Mouse (Mus musculus) lung, postnatal 0 days (tissue): ENCODE measurements at regions not wholly inside any gene's neighbourhood (a gene's known extent, or its start where the extent isn't known, plus 50 kb on each side); places are given as distances from the start of the nearest gene placed in this dataset.

ENCODE experiments used
- ATAC-seq: fragments of 200-750 bp; cut with Nextera tagmentation; 2 replicates; pipeline ENCODE4 v1.8.0; 2017; ENCODE audit warnings: moderate library complexity
- DNase-seq: peaks from one replicate; pipeline ENCODE4 v3.0.0-alpha.2; 2016; ENCODE audit warnings: low spot score
- H3K27ac ChIP-seq: fragments of 300-500 bp; sonication (generic); 2 replicates; pipeline ENCODE4 v1.5.1; 2014; ENCODE audit warnings: antibody characterized with exemption, mild to moderate bottlenecking, low read length, mixed read lengths
- H3K27me3 ChIP-seq: fragments of 300-500 bp; sonication (generic); replicated peaks from 2 replicates; pipeline ENCODE4 v1.6.1; 2014; ENCODE audit warnings: low read length, mixed read lengths; ENCODE audit not compliant: insufficient read depth
- H3K36me3 ChIP-seq: fragments of 300-500 bp; sonication (generic); 2 replicates; pipeline ENCODE4 v1.6.1; 2014; ENCODE audit warnings: low read length, mixed read lengths; ENCODE audit not compliant: insufficient read depth
- H3K4me1 ChIP-seq: fragments of 300-500 bp; sonication (generic); 2 replicates; pipeline ENCODE4 v1.6.1; 2014; ENCODE audit warnings: antibody characterized with exemption, low read depth, low read length, mixed read lengths; ENCODE audit not compliant: insufficient read depth
- H3K4me2 ChIP-seq: fragments of 300-500 bp; sonication (generic); replicated peaks from 2 replicates; pipeline ENCODE4 v1.6.1; 2014; ENCODE audit warnings: low read depth, mild to moderate bottlenecking, low read length, moderate library complexity, mixed read lengths
- H3K4me3 ChIP-seq: fragments of 300-500 bp; sonication (generic); 2 replicates; pipeline ENCODE4 v1.5.1; 2014; ENCODE audit warnings: low read depth, low read length
- H3K9ac ChIP-seq: fragments of 300-500 bp; sonication (generic); replicated peaks from 2 replicates; pipeline ENCODE4 v1.6.1; 2014; ENCODE audit warnings: low read depth, mild to moderate bottlenecking
- H3K9me3 ChIP-seq: fragments of 300-500 bp; sonication (generic); 2 replicates; pipeline ENCODE4 v1.6.1; 2016; ENCODE audit warnings: low read length, mixed read lengths
- CTCF ChIP-seq: IDR thresholded peaks from 2 replicates; pipeline ENCODE4 v1.5.1; 2016; ENCODE audit warnings: antibody characterized with exemption, mild to moderate bottlenecking
- EP300 ChIP-seq: IDR thresholded peaks from 2 replicates; pipeline ENCODE4 v1.6.1; 2016; ENCODE audit warnings: antibody characterized with exemption, mild to moderate bottlenecking, control low read depth
- WGBS: fragments of 180-500 bp; shearing (Covaris S2); extraction: QIAGEN DNeasy Blood & Tissue Kit; methylation state at CpG from one replicate; pipeline ENCODE4 v1.1.7; 2014; 5-methylcytosine and 5-hydroxymethylcytosine counted together

GRCm38 (mm10) chr17:52168076-52168838 lies 335.2 kb upstream of the Satb1 start:
- no peak overlapping the region for H3K4me3 ChIP-seq
- H3K9me3 ChIP-seq = no peaks in the 10 kb centered on the region
- no peaks in the 10 kb centered on the region for H3K27me3 ChIP-seq
- H3K4me1 ChIP-seq = no peaks in the 10 kb centered on the region
- H3K36me3 ChIP-seq = no peaks in the 10 kb centered on the region
- TF ChIP-seq CTCF = no peak
- no peak overlapping the region for H3K9ac ChIP-seq
- ATAC-seq = no peak
- DNase-seq = no peak
- no peak overlapping the region for H3K27ac ChIP-seq
- H3K4me2 ChIP-seq = no peak overlapping the region
- 64% methylated on average over 10 of the region's 10 CpGs for WGBS

GRCm38 (mm10) chr17:52167658-52168057 lies 334.6 kb upstream of the Satb1 start:
- H3K36me3 ChIP-seq = no peaks in the 10 kb centered on the region
- DNase-seq (no peak), ATAC-seq (no peak)
- no peak overlapping the region for H3K27ac ChIP-seq
- H3K4me3 ChIP-seq = no peak overlapping the region
- H3K9ac ChIP-seq = no peak overlapping the region
- WGBS = 85% methylated on average over 4 of the region's 4 CpGs
- H3K4me1 ChIP-seq = no peaks in the 10 kb centered on the region
- no peak for TF ChIP-seq CTCF
- TF ChIP-seq EP300 = no peak
- no peak overlapping the region for H3K4me2 ChIP-seq
- no peaks in the 10 kb centered on the region for H3K9me3 ChIP-seq
- no peaks in the 10 kb centered on the region for H3K27me3 ChIP-seq

GRCm38 (mm10) chr17:52165891-52166485 lies 332.9 kb upstream of the Satb1 start:
- Histone ChIP-seq H3K9me3 (no peaks in the 10 kb centered on the region), H3K4me3 (no peak overlapping the region), H3K4me2 (no peak overlapping the region), H3K9ac (no peak overlapping the region), H3K27ac (no peak overlapping the region), H3K36me3 (no peaks in the 10 kb centered on the region), H3K4me1 (no peaks in the 10 kb centered on the region), H3K27me3 (no peaks in the 10 kb centered on the region)
- TF ChIP-seq EP300 (no peak), CTCF (no peak)
- ATAC-seq = no peak
- no peak for DNase-seq
- 74% methylated on average over 5 of the region's 5 CpGs for whole genome bisulfite sequencing

- WGBS = 67% methylated on average over 10 of the region's 10 CpGs
- no peaks in the 10 kb centered on the region for H3K9me3 ChIP-seq
- TF ChIP-seq EP300 (no peak), CTCF (no peak)
- H3K4me2 ChIP-seq = no peak overlapping the region
- DNase-seq (no peak), ATAC-seq (no peak)
- no peak overlapping the region for H3K4me3 ChIP-seq
- H3K27me3 ChIP-seq = no peaks in the 10 kb centered on the region
- H3K36me3 ChIP-seq = no peaks in the 10 kb centered on the region
- no peak overlapping the region for H3K9ac ChIP-seq
- H3K4me1 ChIP-seq = no peaks in the 10 kb centered on the region
- H3K27ac ChIP-seq = no peak overlapping the region
These were observed 329.7 kb upstream of the Satb1 start for GRCm38 (mm10) chr17:52162559-52163397.

- Histone ChIP-seq H3K27me3 (no peaks in the 10 kb centered on the region), H3K9ac (no peak overlapping the region), H3K4me3 (no peak overlapping the region), H3K4me1 (no peaks in the 10 kb centered on the region), H3K9me3 (no peaks in the 10 kb centered on the region), H3K36me3 (no peaks in the 10 kb centered on the region), H3K4me2 (no peak overlapping the region), H3K27ac (no peak overlapping the region)
- DNase-seq (no peak), ATAC-seq (no peak)
- 90% methylated on average over 5 of the region's 5 CpGs for WGBS
- TF ChIP-seq EP300 = no peak
- TF ChIP-seq CTCF = no peak
These were observed 317.4 kb upstream of the Satb1 start for GRCm38 (mm10) chr17:52150496-52150895.

GRCm38 (mm10) chr17:52149834-52150233 lies 316.7 kb upstream of the Satb1 start:
- TF ChIP-seq EP300 (no peak), CTCF (no peak)
- ATAC-seq = no peak
- Histone ChIP-seq H3K9me3 (no peaks in the 10 kb centered on the region), H3K4me3 (no peak overlapping the region), H3K4me1 (no peaks in the 10 kb centered on the region), H3K27ac (no peak overlapping the region), H3K27me3 (no peaks in the 10 kb centered on the region), H3K9ac (no peak overlapping the region), H3K36me3 (no peaks in the 10 kb centered on the region), H3K4me2 (no peak overlapping the region)
- WGBS = 66% methylated on average over 6 of the region's 6 CpGs
- no peak for DNase-seq
